Mouse (Mus musculus): ENCODE results near the gene 4930404N11Rik. TPM values are rescaled to one million over a fixed set of nuclear protein-coding genes. Genes with fewer than 3 reads are reported as not detected.
A peak's percentile ranks its signal among the peaks of the same experiment; 100 is the strongest.

Gene 4930404N11Rik
- total RNA-seq, 2 experiments from 2014 or later: 0.78 to 2.2 TPM

- no peak for DNase-seq (ENCODE audit: low spot score in 2 of 2)
- intact Hi-C loops (cut with DNase I): loop anchor here (5.0 kb wide), 1 partner anchor 53 kb away; no protein-coding TSS in a partner anchor
Measured at GRCm38 (mm10) chr10:81340551-81341332, 24.9 kb downstream of the 4930404N11Rik start.

- DNase-seq (ENCODE audit: low spot score in 2 of 2): no peak
- intact Hi-C loops (cut with DNase I): no loop called here
Measured at GRCm38 (mm10) chr10:81336558-81336957, 29.1 kb downstream of the 4930404N11Rik start.

DNA sequence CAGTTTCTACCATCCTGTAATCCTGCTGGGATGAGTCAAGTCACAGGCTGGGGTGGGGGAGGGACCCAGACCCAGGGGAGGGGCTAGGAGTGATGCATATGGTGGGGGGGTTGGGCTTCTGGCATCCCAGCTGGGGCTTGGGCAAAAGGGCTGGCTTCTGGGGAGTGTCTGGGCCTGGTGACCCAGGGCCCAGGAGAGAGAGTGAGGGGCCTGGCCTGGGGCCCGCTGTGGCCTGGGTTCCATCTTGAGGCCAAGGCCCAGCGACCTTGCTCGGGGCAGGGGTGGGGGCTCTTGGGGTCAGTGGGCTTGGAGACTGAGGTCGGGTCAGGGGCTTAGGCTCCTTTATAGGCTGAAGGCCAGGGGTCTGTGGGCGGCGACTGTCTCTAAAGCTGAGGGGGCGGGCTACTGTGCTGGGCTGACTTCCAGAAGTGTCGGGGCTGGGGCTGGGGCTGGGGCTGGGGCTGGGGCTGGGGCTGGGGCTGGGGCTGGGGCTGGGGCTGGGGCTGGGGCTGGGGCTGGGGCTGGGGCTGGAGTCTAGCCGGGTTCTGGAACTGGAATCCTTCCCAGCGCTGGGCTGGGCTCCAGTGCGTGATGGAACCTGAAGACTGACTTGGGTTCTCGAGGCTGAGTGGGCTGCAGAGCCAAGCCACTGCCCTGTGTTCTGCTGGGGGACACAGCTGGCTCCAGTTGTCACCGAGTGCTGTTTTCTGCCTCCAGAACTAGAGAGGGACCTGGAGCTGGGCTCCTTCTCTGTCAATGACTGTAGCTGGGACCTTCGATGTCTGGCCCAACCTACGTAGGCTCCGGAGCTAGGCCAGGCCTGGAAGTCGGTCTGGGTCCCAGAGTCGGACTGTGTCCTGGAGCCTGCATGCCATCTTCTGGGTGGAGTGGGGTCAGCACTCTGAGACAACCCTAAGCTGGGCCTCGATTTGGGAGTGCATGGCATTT, 29.9 kb downstream of the 4930404N11Rik start:
- intact Hi-C loops (cut with DNase I): no loop called here
- no peak for DNase-seq (ENCODE audit: low spot score in 2 of 2)

GRCm38 (mm10) chr10:81334324-81334723, 31.3 kb downstream of the 4930404N11Rik start:
- intact Hi-C loops (cut with DNase I): no loop called here
- DNase-seq (ENCODE audit: low spot score in 2 of 2): no peak

DNA sequence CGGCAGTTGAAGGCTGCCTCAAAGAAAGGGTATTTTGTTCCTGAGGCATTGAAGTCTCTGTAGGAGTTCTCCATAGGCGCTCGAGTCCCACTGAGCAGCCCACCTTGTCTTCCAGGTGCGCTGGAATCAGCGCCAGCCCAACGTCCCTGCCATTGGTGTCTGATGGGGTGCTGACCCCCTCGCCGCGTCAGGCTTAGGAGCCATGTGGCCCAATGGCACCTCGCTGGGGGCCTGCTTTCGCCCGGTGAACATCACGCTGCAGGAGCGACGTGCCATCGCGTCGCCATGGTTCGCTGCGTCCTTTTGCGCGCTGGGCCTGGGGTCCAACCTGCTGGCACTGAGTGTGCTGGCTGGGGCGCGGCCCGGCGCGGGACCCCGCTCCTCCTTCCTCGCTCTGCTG, 33.3 kb downstream of the 4930404N11Rik start:
- intact Hi-C loops (cut with DNase I): no loop called here
- DNase-seq (ENCODE audit: low spot score in 2 of 2): no peak

GRCm38 (mm10) chr10:81330007-81330406, 35.6 kb downstream of the 4930404N11Rik start:
- intact Hi-C loops (cut with DNase I): no loop called here
- no peak for DNase-seq (ENCODE audit: low spot score in 2 of 2)

GRCm38 (mm10) chr10:81329194-81329975, 36.2 kb downstream of the 4930404N11Rik start:
- intact Hi-C loops (cut with DNase I): no loop called here
- no peak for DNase-seq (ENCODE audit: low spot score in 2 of 2)

DNA sequence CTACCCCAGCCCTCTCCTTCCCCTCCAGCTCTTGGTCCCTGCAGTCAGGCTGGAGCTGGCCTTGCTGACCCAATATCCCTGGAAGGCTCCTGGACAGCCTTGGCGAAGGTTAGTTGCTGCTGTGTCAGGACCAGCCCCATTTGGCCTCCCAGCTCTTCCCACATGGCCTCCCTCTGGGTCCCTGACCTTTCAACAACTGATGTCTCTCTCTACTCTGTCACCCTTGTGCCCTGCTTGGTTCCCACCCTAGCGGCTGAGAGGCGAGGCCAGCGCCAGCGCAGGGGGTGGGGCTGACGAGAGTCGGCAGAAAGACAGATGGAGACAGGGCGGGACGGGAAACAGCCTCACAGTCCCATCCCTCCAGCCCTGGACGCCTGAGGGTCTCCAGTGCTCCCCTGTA, 37.2 kb downstream of the 4930404N11Rik start, which contains the start of gene Tbxa2r:
Tbxa2r (plus strand) TSS at position 346 of the 400 bp plus-strand sequence.
- intact Hi-C loops (cut with DNase I): no loop called here
- no peak for DNase-seq (ENCODE audit: low spot score in 2 of 2)

GRCm38 (mm10) chr10:81327959-81328358, 37.7 kb downstream of the 4930404N11Rik start:
- no peak for DNase-seq (ENCODE audit: low spot score in 2 of 2)
- intact Hi-C loops (cut with DNase I): no loop called here

DNA sequence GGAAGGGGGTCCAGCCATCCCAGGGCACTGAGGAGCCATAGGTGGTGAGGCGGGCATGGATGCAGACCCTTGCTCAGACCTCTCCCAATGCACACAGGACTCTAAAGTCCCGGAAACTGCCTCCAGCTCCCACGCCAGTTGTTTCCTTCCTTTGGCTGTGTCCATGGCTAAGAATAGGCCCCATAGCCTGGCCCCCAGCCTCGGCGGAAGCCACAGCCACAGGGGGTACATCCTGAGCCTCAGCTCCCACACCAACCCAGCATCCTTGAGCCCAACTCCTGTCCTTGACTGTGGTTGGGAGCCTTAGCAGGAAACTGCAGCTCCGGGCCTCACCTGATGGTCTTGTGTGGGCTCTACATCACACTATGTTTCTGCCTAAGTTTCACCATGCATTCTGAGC, 38.8 kb downstream of the 4930404N11Rik start:
- intact Hi-C loops (cut with DNase I): no loop called here

GRCm38 (mm10) chr10:81325781-81326180, 39.8 kb downstream of the 4930404N11Rik start:
- DNase-seq (ENCODE audit: low spot score in 2 of 2): no peak
- intact Hi-C loops (cut with DNase I): no loop called here

More for the DNA sequence above, 38.8 kb downstream of the 4930404N11Rik start:
- no peak for DNase-seq (ENCODE audit: low spot score in 2 of 2)

DNA sequence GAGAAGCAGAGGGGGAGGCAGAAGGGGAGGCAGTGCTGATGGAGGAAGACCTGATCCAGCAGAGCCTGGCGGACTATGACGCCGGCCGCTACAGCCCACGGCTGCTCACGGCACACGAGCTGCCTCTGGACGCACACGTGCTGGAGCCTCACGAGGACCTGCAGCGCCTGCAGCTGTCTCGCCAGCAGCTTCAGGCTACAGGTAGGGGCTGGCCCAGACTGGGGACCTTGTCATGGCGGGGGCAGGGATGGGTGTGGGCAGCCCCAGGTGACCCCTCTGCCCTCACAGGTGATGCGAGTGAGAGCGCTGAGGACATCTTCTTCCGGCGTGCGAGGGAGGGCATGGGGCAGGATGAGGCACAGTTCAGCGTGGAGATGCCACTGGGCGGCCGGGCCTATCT, 40.4 kb downstream of the 4930404N11Rik start:
- DNase-seq (ENCODE audit: low spot score in 2 of 2): no peak
- intact Hi-C loops (cut with DNase I): no loop called here

DNA sequence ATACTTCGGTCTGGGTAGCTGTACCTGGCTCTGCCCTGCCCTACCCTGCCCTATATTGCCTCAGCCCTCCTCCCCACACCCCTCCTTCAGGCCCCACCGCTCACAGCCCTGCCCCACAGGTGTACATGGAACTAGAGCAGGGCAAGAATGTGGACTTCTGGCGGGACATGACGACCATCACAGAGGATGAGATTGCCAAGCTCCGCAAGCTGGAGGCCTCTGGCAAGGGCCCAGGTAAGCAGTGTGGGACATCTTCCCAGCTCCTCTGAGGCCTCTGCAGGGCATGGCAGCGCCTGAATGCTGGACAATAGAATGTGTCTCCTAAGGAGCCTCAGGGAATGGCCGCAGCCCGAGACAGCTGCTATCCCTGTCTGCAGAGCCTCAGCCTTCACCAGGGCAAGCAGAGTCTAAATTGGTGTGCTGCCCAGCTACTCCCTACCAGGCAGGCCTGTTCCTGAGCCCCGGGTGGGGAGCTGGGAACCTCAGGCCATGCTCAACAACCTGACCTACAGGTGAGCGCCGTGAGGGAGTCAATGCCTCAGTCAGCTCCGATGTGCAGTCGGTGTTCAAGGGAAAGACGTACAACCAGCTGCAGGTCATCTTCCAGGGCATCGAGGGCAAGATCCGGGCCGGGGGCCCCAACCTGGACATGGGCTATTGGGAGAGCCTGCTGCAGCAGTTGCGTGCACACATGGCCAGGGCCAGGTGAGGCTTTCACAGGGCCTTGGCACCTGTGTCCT, 41.7 kb downstream of the 4930404N11Rik start:
- intact Hi-C loops (cut with DNase I): no loop called here
- no peak for DNase-seq (ENCODE audit: low spot score in 2 of 2)

DNA sequence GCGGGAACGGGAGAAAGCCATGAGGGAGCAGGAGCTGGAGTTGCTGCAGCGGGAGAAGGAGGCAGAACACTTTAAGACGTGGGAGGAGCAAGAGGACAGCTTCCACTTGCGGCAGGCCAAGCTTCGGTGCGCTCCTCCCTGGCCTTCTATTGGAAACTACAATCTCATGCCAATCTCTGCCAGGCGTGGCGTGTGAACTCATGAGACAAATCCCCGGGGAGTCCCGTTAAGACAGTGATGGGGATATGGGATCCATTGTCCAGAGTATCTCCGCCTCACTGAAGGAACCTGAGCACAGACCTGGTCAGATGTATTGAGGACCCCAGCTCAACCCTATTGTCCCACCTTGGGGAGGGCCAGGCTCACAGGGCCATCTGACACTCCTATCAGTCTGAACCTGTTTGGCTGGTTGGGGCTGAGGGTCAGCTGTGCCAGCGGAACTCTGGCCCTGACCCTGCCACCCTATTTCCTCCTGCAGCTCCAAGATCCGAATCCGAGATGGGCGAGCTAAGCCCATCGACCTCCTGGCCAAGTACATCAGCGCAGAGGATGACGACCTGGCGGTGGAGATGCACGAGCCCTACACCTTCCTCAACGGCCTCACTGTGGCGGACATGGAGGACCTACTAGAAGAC, 42.4 kb downstream of the 4930404N11Rik start:
- intact Hi-C loops (cut with DNase I): no loop called here
- no peak for DNase-seq (ENCODE audit: low spot score in 2 of 2)

- intact Hi-C loops (cut with DNase I): no loop called here
- no peak for DNase-seq (ENCODE audit: low spot score in 2 of 2)
Measured at GRCm38 (mm10) chr10:81322444-81322843, 43.2 kb downstream of the 4930404N11Rik start.

DNA sequence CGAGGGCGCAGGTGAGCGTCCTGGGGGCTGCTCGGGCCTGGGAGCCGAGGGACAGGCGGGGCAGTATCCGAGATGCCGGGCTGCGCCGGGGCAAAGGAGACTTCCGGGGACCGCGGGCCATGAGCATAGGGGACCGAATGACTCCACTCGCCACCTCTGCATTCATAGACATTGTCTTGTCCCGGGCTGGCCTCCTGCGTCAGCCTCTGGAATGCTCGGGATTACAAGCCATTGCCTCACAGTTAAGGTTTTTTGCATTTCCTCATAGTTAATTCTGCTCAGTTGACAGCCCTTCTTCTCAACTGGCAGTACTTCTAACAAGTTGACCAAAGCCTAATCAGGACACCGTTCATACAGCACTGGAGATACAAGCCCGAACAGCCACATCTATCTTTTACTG, 44.2 kb downstream of the 4930404N11Rik start:
- no peak for DNase-seq (ENCODE audit: low spot score in 2 of 2)
- intact Hi-C loops (cut with DNase I): no loop called here

- DNase-seq (ENCODE audit: low spot score in 2 of 2): peak; percentile 98 to 100
- intact Hi-C loops (cut with DNase I): no loop called here
Measured at GRCm38 (mm10) chr10:81320550-81321347, 44.9 kb downstream of the 4930404N11Rik start, which contains the start of gene Cactin. Gene Cactin, plus strand, starts transcription at chr10:81321103.

Measured in left cerebral cortex, postnatal 25 days (tissue).